Mouse (Mus musculus) liver, embryonic 13.5 days (tissue): ENCODE measurements around the gene Cd177. TPM values are rescaled to one million over a fixed set of nuclear protein-coding genes. Genes with fewer than 3 reads are reported as not detected.
"Not testable (repeated sequence)": the region's sequence is repeated elsewhere in the genome, so short reads cannot be mapped to it uniquely, and the experiment has no call there.

Experiments used
- ATAC-seq: fragments of 200-750 bp; cut with Nextera tagmentation; 2 replicates; pipeline ENCODE4 v1.8.0; 2017; ENCODE audit warnings: low read depth, mild to moderate bottlenecking, moderate number of reproducible peaks, moderate library complexity
- DNase-seq: peaks from one replicate; pipeline ENCODE4 v3.0.0; 2022
- H3K27ac ChIP-seq: fragments of 300-500 bp; sonication (generic); 2 replicates; pipeline ENCODE4 v1.5.1; 2015; ENCODE audit warnings: moderate library complexity, mild to moderate bottlenecking, inconsistent platforms
- H3K27me3 ChIP-seq: fragments of 300-500 bp; sonication (generic); 2 replicates; pipeline ENCODE4 v1.6.1; 2015; ENCODE audit warnings: mild to moderate bottlenecking, inconsistent platforms
- H3K36me3 ChIP-seq: fragments of 300-500 bp; sonication (generic); 2 replicates; pipeline ENCODE4 v1.6.1; 2015; ENCODE audit warnings: mild to moderate bottlenecking, inconsistent platforms
- H3K4me1 ChIP-seq: fragments of 300-500 bp; sonication (generic); replicated peaks from 2 replicates; pipeline ENCODE4 v1.6.1; 2015; ENCODE audit warnings: inconsistent platforms
- H3K4me2 ChIP-seq: fragments of 300-500 bp; sonication (generic); 2 replicates; pipeline ENCODE4 v1.6.1; 2015; ENCODE audit warnings: inconsistent platforms, mild to moderate bottlenecking, moderate library complexity
- H3K4me3 ChIP-seq: fragments of 300-500 bp; sonication (generic); replicated peaks from 2 replicates; pipeline ENCODE4 v1.5.1; 2015; ENCODE audit warnings: mild to moderate bottlenecking, inconsistent platforms
- H3K9ac ChIP-seq: fragments of 300-500 bp; sonication (generic); 2 replicates; pipeline ENCODE4 v1.6.1; 2015; ENCODE audit warnings: mild to moderate bottlenecking, inconsistent platforms
- H3K9me3 ChIP-seq: fragments of 300-500 bp; sonication (generic); replicated peaks from 2 replicates; pipeline ENCODE4 v1.6.1; 2016; ENCODE audit warnings: inconsistent platforms
- WGBS: fragments of 180-500 bp; shearing (Covaris S2); methylation state at CpG from one replicate; pipeline ENCODE4 v1.1.7; 2015; ENCODE audit not compliant: insufficient replicate concordance; 5-methylcytosine and 5-hydroxymethylcytosine counted together
- polyA plus RNA-seq: library from polyadenylated mRNA; unstranded; fragments of >200 nt; fragmentation: Nextera tagmentation; extraction: Ambion mirVana; gene quantifications from 2 replicates; pipeline ENCODE4 v1.2.1, GENCODE M21; 2015

Cd177 gene
- polyA plus RNA-seq, 1 experiment from 2014 or later, result 1.0 TPM

DNA sequence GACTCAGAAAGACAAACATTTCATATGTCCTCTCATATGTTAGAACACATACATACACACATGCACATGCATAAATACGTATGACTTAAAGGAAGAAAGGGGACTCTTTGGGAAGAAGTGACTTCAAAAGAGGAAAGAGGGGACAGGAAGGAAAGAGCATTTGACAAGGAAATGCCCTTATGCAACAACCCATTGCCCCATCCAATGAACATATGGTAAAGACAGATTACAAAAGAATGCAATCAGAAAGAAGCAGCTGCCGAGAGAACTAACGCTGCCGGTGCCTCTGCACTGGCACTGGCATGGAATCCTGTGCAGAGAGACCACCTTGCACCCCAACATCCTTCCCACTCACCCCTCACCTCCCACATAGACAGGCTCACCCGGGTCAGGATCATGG is 6.6 kb downstream of the Cd177 start:
- H3K9me3 ChIP-seq, result no peaks in the 10 kb centered on the region
- no peaks in the 10 kb centered on the region for H3K4me1 ChIP-seq
- H3K27ac ChIP-seq, result no peak overlapping the region
- no peaks in the 10 kb centered on the region for H3K36me3 ChIP-seq
- no peaks in the 10 kb centered on the region for H3K27me3 ChIP-seq
- WGBS, result 32% methylated on average over 5 of the region's 5 CpGs
- no peak overlapping the region for H3K4me2 ChIP-seq
- no peak overlapping the region for H3K4me3 ChIP-seq
- no peak overlapping the region for H3K9ac ChIP-seq
- ATAC-seq (no peak), DNase-seq (no peak)

DNA sequence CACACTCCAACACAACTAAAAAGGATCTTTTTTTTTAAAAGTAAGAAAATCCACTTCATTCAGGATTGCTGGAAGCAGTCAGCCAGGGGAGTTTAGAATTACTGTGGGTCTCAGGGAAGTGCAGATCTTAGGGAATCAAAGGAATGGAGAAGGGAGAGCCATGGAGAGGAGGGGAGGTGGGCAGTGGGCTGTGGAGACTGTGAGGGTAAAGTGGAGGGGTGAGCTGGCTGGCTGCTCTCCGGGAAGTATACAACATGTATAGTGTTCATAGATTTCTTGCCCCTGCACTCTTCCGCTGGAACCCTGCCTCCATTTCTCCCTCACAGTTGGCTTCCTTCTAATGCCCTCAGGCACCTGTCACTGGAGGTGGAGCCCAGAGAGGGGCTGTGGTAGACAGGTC is 8.5 kb downstream of the Cd177 start:
- ATAC-seq, result no peak
- Histone ChIP-seq H3K9me3 (no peaks in the 10 kb centered on the region), H3K4me1 (no peaks in the 10 kb centered on the region), H3K4me2 (no peak overlapping the region), H3K36me3 (no peaks in the 10 kb centered on the region), H3K4me3 (no peak overlapping the region), H3K9ac (no peak overlapping the region), H3K27ac (no peak overlapping the region), H3K27me3 (no peaks in the 10 kb centered on the region)
- DNase-seq, result no peak
- 71% methylated on average over 2 of the region's 2 CpGs for WGBS

DNA sequence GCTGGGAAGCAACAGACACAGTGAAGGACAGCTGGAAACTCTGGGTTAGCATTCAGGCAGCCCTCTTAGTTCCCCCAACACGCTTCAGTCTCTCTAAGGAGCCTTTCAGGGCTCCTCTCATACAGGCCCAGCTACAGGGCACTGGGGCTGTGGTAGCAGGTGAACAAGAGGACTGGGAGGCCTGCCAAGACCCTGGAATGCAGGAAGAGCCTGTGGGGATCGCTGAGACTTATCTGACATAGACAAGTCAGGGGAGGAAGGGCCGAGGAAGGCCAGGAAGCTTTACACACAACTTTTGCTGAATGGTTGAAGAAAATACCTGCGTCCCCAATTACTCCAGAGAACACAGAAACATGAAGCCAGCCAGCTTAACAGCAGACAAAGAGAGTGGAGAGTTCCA is 9.4 kb downstream of the Cd177 start:
- ATAC-seq, result no peak
- WGBS, result 27% methylated on average over 4 of the region's 4 CpGs

DNA sequence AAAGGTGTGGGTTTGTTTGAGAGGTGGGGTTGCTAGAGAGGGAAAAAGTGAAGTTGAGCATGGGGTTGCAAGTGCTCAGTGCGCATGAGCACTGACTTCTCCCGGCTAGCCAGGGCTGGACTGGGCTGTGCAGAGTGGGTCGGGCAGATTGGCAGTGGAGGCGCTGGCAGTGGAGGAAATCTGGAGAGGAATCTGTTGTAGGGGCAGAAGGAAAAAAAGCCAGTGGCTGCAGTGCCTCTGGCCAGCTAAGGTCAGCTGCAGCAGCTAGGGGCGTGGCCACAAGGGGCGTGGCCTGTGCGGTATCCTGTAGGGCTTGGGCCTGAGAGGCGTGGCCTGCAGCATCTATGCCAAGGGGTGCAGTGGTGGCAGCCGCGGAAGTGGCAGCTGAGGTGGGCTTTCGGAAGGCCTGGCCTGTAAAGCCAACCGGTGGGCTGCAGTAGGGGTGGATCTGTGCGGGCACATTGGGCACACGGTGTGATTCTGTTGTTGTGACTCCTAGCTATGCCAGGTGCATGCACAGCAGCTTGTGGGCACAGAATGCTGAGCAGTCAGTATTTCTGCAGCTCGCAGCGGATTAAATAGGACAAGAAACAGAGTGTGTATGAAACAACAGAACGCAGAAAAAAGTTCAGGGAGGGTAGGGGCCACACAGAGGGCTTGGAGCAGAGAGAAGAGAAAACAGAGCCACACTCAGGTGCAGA is 24.0 kb downstream of the Cd177 start:
- H3K4me3 ChIP-seq, result no peak overlapping the region
- H3K27me3 ChIP-seq, result 0 out of 2 replicates have a peak, but pooled peaks cover 4% of the 10 kb centered on the region
- WGBS, result 16% methylated on average over 17 of the region's 17 CpGs
- H3K9me3 ChIP-seq, result no peaks in the 10 kb centered on the region
- no peak overlapping the region for H3K27ac ChIP-seq
- DNase-seq, result peak; percentile 22
- no peaks in the 10 kb centered on the region for H3K4me1 ChIP-seq
- H3K4me2 ChIP-seq, result no peak overlapping the region
- ATAC-seq, result no peak
- H3K9ac ChIP-seq, result no peak overlapping the region
- no peaks in the 10 kb centered on the region for H3K36me3 ChIP-seq

More for the DNA sequence above, 9.4 kb downstream of the Cd177 start:
- Histone ChIP-seq H3K27me3 (no peaks in the 10 kb centered on the region), H3K9me3 (no peaks in the 10 kb centered on the region), H3K36me3 (no peaks in the 10 kb centered on the region), H3K4me2 (no peak overlapping the region), H3K4me1 (no peaks in the 10 kb centered on the region), H3K9ac (no peak overlapping the region), H3K4me3 (no peak overlapping the region), H3K27ac (no peak overlapping the region)
- DNase-seq, result no peak

DNA sequence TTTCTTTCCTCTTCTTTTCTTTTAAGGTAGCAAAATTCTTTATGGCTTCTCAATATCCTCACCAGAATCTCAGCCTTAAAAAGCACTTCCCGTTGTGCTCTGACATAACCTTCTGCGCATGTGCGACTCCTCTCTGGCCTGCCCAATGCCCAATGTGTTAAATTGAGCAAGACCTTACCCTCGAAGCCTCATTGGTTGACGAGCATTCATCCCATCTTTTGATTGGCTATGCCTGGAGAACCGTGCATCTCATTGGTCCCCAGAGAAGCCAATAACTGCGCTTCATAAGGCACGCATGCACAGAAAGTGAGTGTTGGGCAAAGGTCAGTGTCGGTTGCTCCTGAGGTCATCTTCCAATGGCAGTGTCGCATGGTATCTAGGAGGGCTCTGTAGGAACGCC is 33.3 kb downstream of the Cd177 start, which contains the start of gene Gm4763:
Gene Gm4763 (minus strand): TSS at position 101 of the 400 bp plus-strand sequence.
- H3K9ac ChIP-seq, H3K4me3 ChIP-seq, H3K4me1 ChIP-seq, ATAC-seq, H3K27ac ChIP-seq, H3K27me3 ChIP-seq, H3K36me3 ChIP-seq, H3K4me2 ChIP-seq, H3K9me3 ChIP-seq, DNase-seq: not testable (repeated sequence)
- 75% methylated on average over 11 of the region's 11 CpGs for WGBS

DNA sequence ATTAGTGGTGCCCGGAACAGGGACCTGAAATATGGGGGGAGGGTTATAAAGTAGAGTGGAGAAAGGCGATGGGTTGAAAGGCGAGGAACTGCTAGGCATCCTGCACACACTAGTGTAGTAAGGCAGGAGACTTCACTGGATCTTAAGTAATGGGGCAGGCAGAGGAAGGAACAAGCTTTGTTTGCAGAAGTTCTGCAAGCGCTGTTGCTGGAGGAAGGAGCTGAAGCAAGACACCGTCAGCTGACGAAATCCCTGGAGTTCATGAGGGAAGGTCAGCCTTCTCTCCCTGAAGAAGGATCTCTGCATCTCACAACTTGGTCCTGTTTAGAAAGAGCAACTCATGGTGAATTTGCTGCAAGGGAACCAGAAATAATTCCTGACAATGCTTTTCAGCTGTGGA is 45.1 kb downstream of the Cd177 start:
- no peaks in the 10 kb centered on the region for H3K27me3 ChIP-seq
- ATAC-seq (no peak), DNase-seq (no peak)
- H3K4me1 ChIP-seq, result no peaks in the 10 kb centered on the region
- no peaks in the 10 kb centered on the region for H3K9me3 ChIP-seq
- no peak overlapping the region for H3K4me2 ChIP-seq
- no peaks in the 10 kb centered on the region for H3K36me3 ChIP-seq
- no peak overlapping the region for H3K27ac ChIP-seq
- H3K4me3 ChIP-seq, result no peak overlapping the region
- H3K9ac ChIP-seq, result no peak overlapping the region
- WGBS, result 45% methylated on average over 6 of the region's 6 CpGs

DNA sequence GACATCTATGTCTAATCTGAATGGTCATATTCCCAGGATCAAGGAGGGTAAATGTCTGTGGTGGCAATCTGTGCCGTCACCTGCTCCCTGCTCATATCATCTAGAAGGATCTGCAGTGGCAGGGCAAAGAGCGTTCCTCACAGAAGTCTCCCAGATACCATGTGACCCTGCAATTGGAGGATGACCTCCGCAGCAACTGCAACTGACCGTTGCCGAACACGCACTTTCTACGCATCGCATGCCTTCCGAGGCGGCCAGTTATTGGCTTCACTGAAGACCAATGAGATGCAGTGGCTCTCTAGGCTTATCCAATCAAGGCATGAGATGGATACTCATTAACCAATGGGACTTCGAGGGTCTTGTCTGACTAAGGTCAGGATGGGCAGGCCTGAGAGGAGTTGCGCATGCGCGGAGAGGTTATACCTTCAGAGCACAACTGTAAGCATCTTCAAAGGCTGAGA is 51.2 kb downstream of the Cd177 start, which contains the start of gene BC049730:
Gene BC049730 (plus strand): TSS at position 411 of the 461 bp plus-strand sequence.
- no peak within 1 kb of the TSS for H3K4me3 ChIP-seq
- DNase-seq, result no peak
- no peak within 1 kb of the TSS for H3K4me2 ChIP-seq
- H3K36me3 ChIP-seq, result no peaks in the 10 kb centered on the region
- no peaks in the 10 kb centered on the region for H3K27me3 ChIP-seq
- ATAC-seq, result no peak
- no peaks in the 10 kb centered on the region for H3K9me3 ChIP-seq
- WGBS, result 80% methylated on average over 14 of the region's 14 CpGs
- H3K4me1 ChIP-seq, result no peaks in the 10 kb centered on the region
- no peak within 1 kb of the TSS for H3K27ac ChIP-seq
- no peak within 1 kb of the TSS for H3K9ac ChIP-seq

DNA sequence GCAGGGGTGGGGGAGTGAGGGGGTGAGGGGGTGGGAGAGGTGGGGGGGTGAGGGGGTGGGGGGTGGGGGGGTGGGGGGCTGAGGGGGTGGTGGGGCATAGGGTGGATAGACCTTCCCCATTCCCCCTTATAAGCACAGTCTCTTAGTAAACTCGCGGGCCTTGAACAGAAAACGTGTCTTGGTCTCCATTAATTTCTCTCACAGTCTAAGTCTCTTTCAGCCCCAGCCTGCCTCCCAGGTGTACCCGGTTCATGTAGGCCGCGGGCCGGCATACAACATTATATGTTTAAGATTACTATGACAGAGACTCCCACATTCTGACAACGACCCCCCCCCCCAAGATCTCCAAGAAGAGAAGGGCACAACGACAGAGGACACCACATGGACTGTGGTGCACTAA is 57.3 kb downstream of the Cd177 start:
- H3K27me3 ChIP-seq, H3K36me3 ChIP-seq, H3K4me2 ChIP-seq, DNase-seq, H3K9ac ChIP-seq, H3K27ac ChIP-seq, H3K9me3 ChIP-seq, ATAC-seq, H3K4me3 ChIP-seq, H3K4me1 ChIP-seq: not testable (repeated sequence)
- 63% methylated on average over 9 of the region's 9 CpGs for WGBS

DNA sequence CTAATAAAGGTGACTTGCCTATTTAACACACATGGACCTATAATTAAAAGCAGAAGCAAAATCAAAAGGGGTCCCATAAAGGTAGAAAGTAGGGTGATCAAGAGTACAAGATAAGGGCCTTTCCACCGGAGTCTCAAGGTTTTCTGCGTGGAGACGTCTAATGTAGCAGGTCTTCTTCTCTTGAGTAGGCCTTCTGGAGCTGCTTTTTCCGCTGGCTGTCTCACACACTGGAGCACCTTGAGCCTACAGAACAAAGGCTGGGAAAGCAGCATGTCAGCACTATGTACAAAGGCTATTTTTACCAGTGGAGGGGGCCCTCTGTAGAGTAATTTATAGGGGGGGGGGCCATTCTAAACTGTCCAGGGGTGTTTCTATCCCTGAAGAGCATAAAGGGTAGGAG is 62.2 kb downstream of the Cd177 start:
- H3K27me3 ChIP-seq, H3K4me2 ChIP-seq, H3K9me3 ChIP-seq, ATAC-seq, H3K4me3 ChIP-seq, H3K9ac ChIP-seq, H3K36me3 ChIP-seq, H3K4me1 ChIP-seq, H3K27ac ChIP-seq, DNase-seq: not testable (repeated sequence)
- 71% methylated on average over 4 of the region's 4 CpGs for WGBS

Other genes with a start within 250 kb of the Cd177 start
- gene AC161166.1, start 247.9 kb downstream of the Cd177 start, polyA plus RNA-seq, result not detected in 2 replicates
- gene Irgq, start 229.6 kb downstream of the Cd177 start, polyA plus RNA-seq, result 0.99 and 1.4 TPM in 2 replicates
- not detected in 2 replicates for gene Pinlyp, start 214.2 kb downstream of the Cd177 start, polyA plus RNA-seq
- 48.3 and 51.6 TPM in 2 replicates for gene Xrcc1, start 214.0 kb downstream of the Cd177 start, polyA plus RNA-seq
- 19.9 and 21.5 TPM in 2 replicates for gene Ethe1, start 172.8 kb downstream of the Cd177 start, polyA plus RNA-seq
- gene Zfp575, start 172.7 kb downstream of the Cd177 start, polyA plus RNA-seq, result 0.31 and 0.34 TPM in 2 replicates
- 0.08 and 0.09 TPM in 2 replicates for gene Phldb3, start 149.5 kb downstream of the Cd177 start, polyA plus RNA-seq
- not detected in 2 replicates for gene Lypd3, start 123.8 kb downstream of the Cd177 start, polyA plus RNA-seq
- gene Tex101, start 83.6 kb downstream of the Cd177 start, polyA plus RNA-seq, result not detected in 2 replicates
- not detected in 2 replicates for gene BC049730, start 51.1 kb downstream of the Cd177 start, polyA plus RNA-seq
- not detected in 2 replicates for gene Gm4763, start 33.4 kb downstream of the Cd177 start, polyA plus RNA-seq
- gene Ceacam10, start 16.9 kb upstream of the Cd177 start, polyA plus RNA-seq, result 0.32 and 0.59 TPM in 2 replicates
- gene Gm9844, start 101.9 kb upstream of the Cd177 start, polyA plus RNA-seq, result 1.9 and 2.5 TPM in 2 replicates
- not detected in 2 replicates for gene Lypd4, start 109.6 kb upstream of the Cd177 start, polyA plus RNA-seq
- not detected in 2 replicates for gene Dmrtc2, start 109.7 kb upstream of the Cd177 start, polyA plus RNA-seq
- 1,483 and 1,612 TPM in 2 replicates for gene Rps19, start 124.1 kb upstream of the Cd177 start, polyA plus RNA-seq
- 0.51 and 0.61 TPM in 2 replicates for gene Cd79a, start 137.1 kb upstream of the Cd177 start, polyA plus RNA-seq
- gene Arhgef1, start 142.6 kb upstream of the Cd177 start, polyA plus RNA-seq, result 44.3 and 48.2 TPM in 2 replicates
- gene Gm4881, start 184.2 kb upstream of the Cd177 start, polyA plus RNA-seq, result not detected in 2 replicates
- gene Rabac1, start 212.4 kb upstream of the Cd177 start, polyA plus RNA-seq, result 56.4 and 59.5 TPM in 2 replicates
- gene Atp1a3, start 245.6 kb upstream of the Cd177 start, polyA plus RNA-seq, result 0.82 and 0.87 TPM in 2 replicates